Mouse (Mus musculus) heart, embryonic 16.5 days (tissue): ENCODE measurements around the gene Dedd2. TPM values are rescaled to one million over a fixed set of nuclear protein-coding genes. Genes with fewer than 3 reads are reported as not detected.

Experiments
- ATAC-seq: fragments of 200-750 bp; cut with Nextera tagmentation; replicated peaks from 2 replicates; pipeline ENCODE4 v1.8.0; 2017; ENCODE audit warnings: moderate number of reproducible peaks; ENCODE audit not compliant: insufficient read depth, low FRiP score; ENCODE audit errors: extremely low read depth
- H3K27ac ChIP-seq: fragments of 300-500 bp; sonication (generic); 2 replicates; pipeline ENCODE4 v1.5.1; 2014; ENCODE audit warnings: mild to moderate bottlenecking, low read length, control low read depth, moderate library complexity
- H3K27me3 ChIP-seq: fragments of 300-500 bp; sonication (generic); 2 replicates; pipeline ENCODE4 v1.6.1; 2014; ENCODE audit warnings: low read length, mixed read lengths; ENCODE audit not compliant: control insufficient read depth, insufficient read depth
- H3K36me3 ChIP-seq: fragments of 300-500 bp; sonication (generic); 2 replicates; pipeline ENCODE4 v1.6.1; 2014; ENCODE audit not compliant: control insufficient read depth, insufficient read depth
- H3K4me1 ChIP-seq: fragments of 300-500 bp; sonication (generic); 2 replicates; pipeline ENCODE4 v1.6.1; 2014; ENCODE audit warnings: low read length, mixed read lengths; ENCODE audit not compliant: control insufficient read depth, insufficient read depth
- H3K4me2 ChIP-seq: fragments of 300-500 bp; sonication (generic); 2 replicates; pipeline ENCODE4 v1.6.1; 2014; ENCODE audit warnings: low read depth, mild to moderate bottlenecking, control low read depth, low read length
- H3K4me3 ChIP-seq: fragments of 300-500 bp; sonication (generic); 2 replicates; pipeline ENCODE4 v1.5.1; 2014; ENCODE audit warnings: mild to moderate bottlenecking, control low read depth, low read length
- H3K9ac ChIP-seq: fragments of 300-500 bp; sonication (generic); 2 replicates; pipeline ENCODE4 v1.6.1; 2014; ENCODE audit warnings: low read length, control low read depth
- H3K9me3 ChIP-seq: fragments of 300-500 bp; sonication (generic); replicated peaks from 2 replicates; pipeline ENCODE4 v1.6.1; 2016; ENCODE audit warnings: low read length; ENCODE audit not compliant: control insufficient read depth
- WGBS: fragments of 180-500 bp; shearing (Covaris S2); extraction: QIAGEN DNeasy Blood & Tissue Kit; methylation state at CpG from one replicate; pipeline ENCODE4 v1.1.7; 2014; 5-methylcytosine and 5-hydroxymethylcytosine counted together
- polyA plus RNA-seq: library from polyadenylated mRNA; unstranded; fragments of >200 nt; fragmentation: Nextera tagmentation; extraction: Ambion mirVana; gene quantifications from 2 replicates; pipeline ENCODE4 v1.2.1, GENCODE M21; 2015

The Dedd2 gene
- polyA plus RNA-seq, 1 experiment from 2014 or later: 8.6 TPM

GRCm38 (mm10) chr7:25210482-25210881 is 9.9 kb downstream of the Dedd2 start:
- no peak overlapping the region for H3K4me2 ChIP-seq
- peaks cover 2% of the 10 kb centered on the region for H3K4me1 ChIP-seq
- no peak overlapping the region for H3K27ac ChIP-seq
- no peaks in the 10 kb centered on the region for H3K27me3 ChIP-seq
- no peaks in the 10 kb centered on the region for H3K9me3 ChIP-seq
- no peak for ATAC-seq
- H3K9ac ChIP-seq: no peak overlapping the region
- no peak overlapping the region for H3K4me3 ChIP-seq
- peaks cover 8% of the 10 kb centered on the region for H3K36me3 ChIP-seq
- 70% methylated on average over 4 of the region's 4 CpGs for WGBS

- ATAC-seq: no peak
- Histone ChIP-seq H3K4me3 (no peak overlapping the region), H3K4me1 (peaks cover 8% of the 10 kb centered on the region), H3K9me3 (no peaks in the 10 kb centered on the region), H3K4me2 (no peak overlapping the region), H3K36me3 (peaks cover 5% of the 10 kb centered on the region), H3K27ac (no peak overlapping the region), H3K9ac (no peak overlapping the region), H3K27me3 (no peaks in the 10 kb centered on the region)
- 73% methylated on average over 3 of the region's 3 CpGs for WGBS
Observed at GRCm38 (mm10) chr7:25209161-25209622, 11.2 kb downstream of the Dedd2 start.

- Histone ChIP-seq H3K4me3 (no peak overlapping the region), H3K27ac (no peak overlapping the region), H3K9me3 (no peaks in the 10 kb centered on the region), H3K36me3 (peaks cover 7% of the 10 kb centered on the region), H3K27me3 (no peaks in the 10 kb centered on the region), H3K4me2 (no peak overlapping the region), H3K4me1 (peaks cover 8% of the 10 kb centered on the region), H3K9ac (no peak overlapping the region)
- no peak for ATAC-seq
- WGBS: 84% methylated on average over 16 of the region's 16 CpGs
Observed at GRCm38 (mm10) chr7:25206094-25206830, 14.2 kb downstream of the Dedd2 start.

- no peak overlapping the region for H3K27ac ChIP-seq
- H3K4me1 ChIP-seq: peaks cover 8% of the 10 kb centered on the region
- H3K4me3 ChIP-seq: no peak overlapping the region
- H3K27me3 ChIP-seq: no peaks in the 10 kb centered on the region
- H3K4me2 ChIP-seq: peak overlapping the region; percentile 21; the same call in 1 of the 2 replicates
- H3K36me3 ChIP-seq: peaks cover 6% of the 10 kb centered on the region
- H3K9ac ChIP-seq: peak overlapping the region; percentile 36; the same call in 1 of the 2 replicates
- WGBS: 70% methylated on average over 16 of the region's 16 CpGs
- peak; percentile 24; the same call in 1 of the 2 replicates for ATAC-seq
- H3K9me3 ChIP-seq: no peaks in the 10 kb centered on the region
Observed at GRCm38 (mm10) chr7:25205355-25206093, 14.9 kb downstream of the Dedd2 start.

GRCm38 (mm10) chr7:25203624-25204023 is 16.8 kb downstream of the Dedd2 start:
- Histone ChIP-seq H3K9me3 (peaks cover 4% of the 10 kb centered on the region), H3K4me2 (no peak overlapping the region), H3K27ac (no peak overlapping the region), H3K36me3 (peaks cover 4% of the 10 kb centered on the region), H3K4me3 (no peak overlapping the region), H3K9ac (no peak overlapping the region), H3K27me3 (no peaks in the 10 kb centered on the region), H3K4me1 (peaks cover 8% of the 10 kb centered on the region)
- ATAC-seq: no peak
- 90% methylated on average over 20 of the region's 20 CpGs for WGBS

GRCm38 (mm10) chr7:25197384-25198018 is 22.9 kb downstream of the Dedd2 start:
- peak; percentile 58 for ATAC-seq
- H3K27me3 ChIP-seq: no peaks in the 10 kb centered on the region; the same call in 1 of the 2 replicates
- no peak overlapping the region for H3K27ac ChIP-seq
- WGBS: 38% methylated on average over 10 of the region's 10 CpGs
- no peaks in the 10 kb centered on the region; the same call in 1 of the 2 replicates for H3K36me3 ChIP-seq
- H3K9ac ChIP-seq: no peak overlapping the region
- no peak overlapping the region for H3K4me3 ChIP-seq
- peaks cover 4% of the 10 kb centered on the region for H3K9me3 ChIP-seq
- H3K4me1 ChIP-seq: peaks cover 7% of the 10 kb centered on the region; the same call in 1 of the 2 replicates
- H3K4me2 ChIP-seq: no peak overlapping the region

- ATAC-seq: no peak
- Histone ChIP-seq H3K27me3 (no peaks in the 10 kb centered on the region; the same call in 1 of the 2 replicates), H3K4me1 (peaks cover 7% of the 10 kb centered on the region; the same call in 1 of the 2 replicates), H3K36me3 (no peaks in the 10 kb centered on the region), H3K4me3 (no peak overlapping the region), H3K9ac (no peak overlapping the region), H3K9me3 (peaks cover 4% of the 10 kb centered on the region), H3K27ac (no peak overlapping the region), H3K4me2 (no peak overlapping the region)
- 81% methylated on average over 9 of the region's 9 CpGs for WGBS
Observed at GRCm38 (mm10) chr7:25196107-25196506, 24.3 kb downstream of the Dedd2 start.

GRCm38 (mm10) chr7:25195148-25195547 is 25.3 kb downstream of the Dedd2 start:
- no peaks in the 10 kb centered on the region for H3K36me3 ChIP-seq
- H3K4me1 ChIP-seq: peaks cover 7% of the 10 kb centered on the region; the same call in 1 of the 2 replicates
- H3K27me3 ChIP-seq: no peaks in the 10 kb centered on the region; the same call in 1 of the 2 replicates
- H3K4me3 ChIP-seq: no peak overlapping the region
- peaks cover 4% of the 10 kb centered on the region for H3K9me3 ChIP-seq
- no peak for ATAC-seq
- WGBS: 74% methylated on average over 3 of the region's 3 CpGs
- no peak overlapping the region for H3K4me2 ChIP-seq
- no peak overlapping the region for H3K27ac ChIP-seq
- no peak overlapping the region for H3K9ac ChIP-seq
